ENCODE assay signal across 28 mouse cellular contexts in genomic region chr2:78172819-78173218, GRCm38 (mm10).
DNase-seq lines count a peak whose midpoint lies in the region; ATAC-seq and TF ChIP-seq lines count a peak whose summit lies in the region.
"Had no signal": no experiment of that assay in that cellular context is flagged by ENCODE, and none has a peak within 500 bp of the region (broad histone marks: within the 10 kb centered on the region; RNA-seq: fewer than 3 reads in every experiment).

No protein-coding gene starts in this region.

- H3K27me3 ChIP-seq in liver, embryonic 11.5 days (replicated peaks; ENCODE audit: control insufficient read depth, insufficient read depth, low read length), result no peaks in the 10 kb centered on the region
- no peaks in the 10 kb centered on the region for H3K27me3 ChIP-seq in liver, embryonic 14.5 days (ENCODE audit: control insufficient read depth, insufficient read depth, low read length)
- H3K27me3 ChIP-seq in heart, embryonic 11.5 days (ENCODE audit: control insufficient read depth, insufficient read depth, low read length), result no peaks in the 10 kb centered on the region
- H3K27me3 ChIP-seq: CH12.LX; embryonic facial prominence, embryonic 13.5 days; embryonic facial prominence, embryonic 15.5 days; forebrain, embryonic 12.5 days had no signal

- H3K4me3 ChIP-seq in liver, embryonic 11.5 days (ENCODE audit: low read depth, low read length), result no peak overlapping the region
- H3K4me3 ChIP-seq in liver, embryonic 14.5 days (ENCODE audit: insufficient read depth in 1 of 2, low read depth in 2 of 2, low read length in 2 of 2), result no peak overlapping the region
- H3K4me3 ChIP-seq in heart, embryonic 11.5 days (ENCODE audit: low read depth, low read length), result no peak overlapping the region
- H3K4me3 ChIP-seq: embryonic facial prominence, embryonic 13.5 days; embryonic facial prominence, embryonic 15.5 days; erythroblast, embryonic 14.5 days; forebrain, embryonic 10.5 days; forebrain, embryonic 12.5 days had no signal

- peak; percentile 64 for ATAC-seq in liver, embryonic 11.5 days (replicated peaks; ENCODE audit: low FRiP score)
- peak; percentile 65 for ATAC-seq in liver, embryonic 14.5 days (ENCODE audit: insufficient read depth)
- ATAC-seq in heart, embryonic 11.5 days (replicated peaks; ENCODE audit: insufficient number of reproducible peaks, low FRiP score, low TSS enrichment), result no peak
- ATAC-seq: activated CD4-positive, CD25-positive, alpha-beta regulatory T cell, adult 4 months; CD4-positive, CD25-positive, alpha-beta regulatory T cell, adult 4 months; forebrain, embryonic 14.5 days; forebrain, embryonic 16.5 days; Patski had no signal

- H3K36me3 ChIP-seq in liver, embryonic 11.5 days (ENCODE audit: control insufficient read depth, insufficient read depth, low read length), result no peaks in the 10 kb centered on the region
- no peaks in the 10 kb centered on the region for H3K36me3 ChIP-seq in liver, embryonic 14.5 days (replicated peaks; ENCODE audit: control insufficient read depth, insufficient read depth, low read depth)
- no peaks in the 10 kb centered on the region for H3K36me3 ChIP-seq in heart, embryonic 11.5 days (ENCODE audit: control insufficient read depth, insufficient read depth, low read length)
- H3K36me3 ChIP-seq: embryonic facial prominence, embryonic 13.5 days; embryonic facial prominence, embryonic 15.5 days; forebrain, embryonic 10.5 days; forebrain, embryonic 12.5 days; G1E had no signal

- H3K9ac ChIP-seq in liver, embryonic 11.5 days (ENCODE audit: low read depth, low read length), result no peak overlapping the region
- H3K9ac ChIP-seq in liver, embryonic 14.5 days (replicated peaks), result no peak overlapping the region
- H3K9ac ChIP-seq in heart, embryonic 11.5 days (ENCODE audit: low read depth, low read length), result no peak overlapping the region
- H3K9ac ChIP-seq: embryonic facial prominence, embryonic 13.5 days; embryonic facial prominence, embryonic 15.5 days; forebrain, embryonic 12.5 days had no signal

- DNase-seq in liver, embryonic 11.5 days (ENCODE audit: low spot score), result no peak
- DNase-seq in liver, result no peak
- DNase-seq in c-Kit-positive CD71-positive TER-119-positive erythroid progenitor cells, embryonic 14.5 days (ENCODE audit: low spot score), result peak; percentile 5
- DNase-seq in liver, embryonic 14.5 days (ENCODE audit: low read depth in 3 of 3, low spot score in 3 of 3), result peak in 2 of 3 experiments; percentile 1 to 17
- DNase-seq: adrenal gland, adult 8-10 months; adrenal gland, postnatal 14 days; adrenal gland, postnatal 36 days; B cell, adult 2 months; cerebellum, adult 11 months; cerebellum, adult 18-20 months; cerebellum, adult 8-10 months; cerebellum, adult 9-11 months; cerebellum, postnatal 14 days; cerebellum, postnatal 36 days; embryo, embryonic 11 days had no signal

- no peak overlapping the region for H3K27ac ChIP-seq in liver, embryonic 11.5 days (ENCODE audit: low read depth, low read length)
- H3K27ac ChIP-seq in liver, embryonic 14.5 days, result no peak overlapping the region
- H3K27ac ChIP-seq in heart, embryonic 11.5 days (ENCODE audit: low read depth, low read length), result no peak overlapping the region
- H3K27ac ChIP-seq: embryonic facial prominence, embryonic 13.5 days; embryonic facial prominence, embryonic 15.5 days; forebrain, embryonic 10.5 days; forebrain, embryonic 12.5 days had no signal

- no peaks in the 10 kb centered on the region for H3K9me3 ChIP-seq in liver, embryonic 11.5 days (ENCODE audit: control insufficient read depth, low read length)
- no peaks in the 10 kb centered on the region for H3K9me3 ChIP-seq in liver, embryonic 14.5 days (ENCODE audit: control insufficient read depth, low read length)
- H3K9me3 ChIP-seq in heart, embryonic 11.5 days (replicated peaks; ENCODE audit: control insufficient read depth, low read length), result no peaks in the 10 kb centered on the region
- H3K9me3 ChIP-seq: embryonic facial prominence, embryonic 13.5 days; embryonic facial prominence, embryonic 15.5 days; forebrain, embryonic 10.5 days; forebrain, embryonic 12.5 days; G1E had no signal

- WGBS in liver, embryonic 11.5 days, result 57% methylated on average over 4 of the region's 4 CpGs
- WGBS in liver, embryonic 14.5 days (ENCODE audit: insufficient replicate concordance), result 52% methylated on average over 4 of the region's 4 CpGs
- WGBS in heart, embryonic 11.5 days (ENCODE audit: insufficient replicate concordance), result 49% methylated on average over 4 of the region's 4 CpGs

- H3K4me1 ChIP-seq in liver, embryonic 11.5 days (replicated peaks; ENCODE audit: control insufficient read depth, insufficient read depth, low read length), result no peaks in the 10 kb centered on the region
- no peaks in the 10 kb centered on the region for H3K4me1 ChIP-seq in liver, embryonic 14.5 days (replicated peaks; ENCODE audit: control insufficient read depth in 2 of 2, insufficient read depth in 2 of 2, low read length in 1 of 2)
- H3K4me1 ChIP-seq in heart, embryonic 11.5 days (ENCODE audit: control insufficient read depth, insufficient read depth, low read length), result no peaks in the 10 kb centered on the region
- H3K4me1 ChIP-seq: embryonic facial prominence, embryonic 13.5 days; embryonic facial prominence, embryonic 15.5 days; forebrain, embryonic 10.5 days; forebrain, embryonic 12.5 days had no signal

- no peak for TF ChIP-seq CTCF in liver, embryonic 14.5 days (IDR thresholded peaks at IDR 0.05; ENCODE audit: low read depth)

- no peak overlapping the region for H3K4me2 ChIP-seq in liver, embryonic 11.5 days
- H3K4me2 ChIP-seq in liver, embryonic 14.5 days (ENCODE audit: low read depth), result no peak overlapping the region
- H3K4me2 ChIP-seq in heart, embryonic 11.5 days, result no peak overlapping the region
- H3K4me2 ChIP-seq: embryonic facial prominence, embryonic 13.5 days; embryonic facial prominence, embryonic 15.5 days; forebrain, embryonic 12.5 days had no signal

- no peak for TF ChIP-seq EP300 in liver, embryonic 14.5 days (IDR thresholded peaks at IDR 0.05; ENCODE audit: low read depth)

Comparison
In these comparisons a context has a peak if more than half of its experiments do, and no peak if none do; other contexts are left out.
1. DNase-seq: peak in c-Kit-positive CD71-positive TER-119-positive erythroid progenitor cells, embryonic 14.5 days (single experiment) and liver, embryonic 14.5 days (2 of 3); none in liver, embryonic 11.5 days (single experiment) and liver (single experiment).